Mouse (Mus musculus) Patski (cell line): ENCODE results near the gene Tbc1d9b. TPM values are rescaled to one million over a fixed set of nuclear protein-coding genes. Genes with fewer than 3 reads are reported as not detected.
"Not testable (repeated sequence)": the region's sequence is repeated elsewhere in the genome, so short reads cannot be mapped to it uniquely, and the experiment has no call there.

Experiments used
- ATAC-seq: fragments of 100-300 bp; one replicate; pipeline ENCODE4 v1.8.0; 2021
- CTCF ChIA-PET: fragments of 350-600 bp; sonication (Branson Sonifier 250); formaldehyde crosslinking; loops from one replicate; lab custom pipeline; 2022; ENCODE audit warnings: inconsistent platforms; lab: Charles Lee
- POLR2A ChIA-PET: fragments of 350-600 bp; sonication (Branson Sonifier 250); formaldehyde crosslinking; loops from one replicate; lab custom pipeline; 2022; ENCODE audit warnings: antibody characterized with exemption, inconsistent platforms; lab: Charles Lee
- DNase-seq: peaks from one replicate; pipeline ENCODE4 v3.0.0-alpha.2; 2011; ENCODE audit warnings: low read depth, low spot score
- H3K27me3 ChIP-seq: fragments of 371-371 bp; one replicate; pipeline ENCODE4 v1.5.1; 2021
- CTCF ChIP-seq: fragments of 100-300 bp; IDR thresholded peaks from one replicate; pipeline ENCODE4 v1.5.1; 2021
- in situ Hi-C: fragments of 300-500 bp; cut with MboI; formaldehyde crosslinking; loops from 3 replicates; pipeline ENCODE4 v1.11.1; 2018; ENCODE audit warnings: low pct_unique_long_range_greater_than_20kb, mixed read lengths
- polyA plus RNA-seq: library from polyadenylated mRNA; unstranded; gene quantifications from one replicate; pipeline ENCODE4 v1.2.3, GENCODE M21; 2021

The Tbc1d9b gene
- polyA plus RNA-seq, 1 experiment from 2014 or later = 90.9 TPM

- CTCF ChIA-PET = interaction anchor here (1.1 kb wide), 1 partner anchor 14 kb away, joined by 4 read pairs; no protein-coding TSS in a partner anchor
- in situ Hi-C loops = no loop called here
- TF ChIP-seq CTCF = no peak
- no peaks in the 10 kb centered on the region for H3K27me3 ChIP-seq
- DNase-seq (no peak), ATAC-seq (no peak)
- POLR2A ChIA-PET = interaction anchor here (0.7 kb wide), 1 partner anchor 39 kb away, joined by 6 read pairs; no protein-coding TSS in a partner anchor
These were observed 37.2 kb downstream of the Tbc1d9b start for GRCm38 (mm10) chr11:50168352-50168751.

- POLR2A ChIA-PET = interaction anchor here (0.7 to 1.4 kb wide), 4 partner anchors 9 to 39 kb away, joined by 3 read pairs; no protein-coding TSS in a partner anchor
- in situ Hi-C loops = loop anchor here (5.0 kb wide), 1 partner anchor 193 kb away; no protein-coding TSS in a partner anchor
- CTCF ChIA-PET = interaction anchor here (5.1 kb wide), 1 partner anchor 12 kb away, joined by 23 read pairs; no protein-coding TSS in a partner anchor
- ATAC-seq = peak; percentile 11
- not testable (repeated sequence) for H3K27me3 ChIP-seq, DNase-seq
These were observed 43.0 kb downstream of the Tbc1d9b start, which contains the start of gene Mrnip for GRCm38 (mm10) chr11:50174111-50174729. Gene Mrnip, plus strand, starts transcription at chr11:50174444.

GRCm38 (mm10) chr11:50174730-50175187 lies 43.6 kb downstream of the Tbc1d9b start:
- CTCF ChIA-PET = interaction anchor here (5.1 kb wide), 1 partner anchor 13 kb away, joined by 23 read pairs; no protein-coding TSS in a partner anchor

GRCm38 (mm10) chr11:50176351-50176750 lies 45.2 kb downstream of the Tbc1d9b start:
- ChIA-PET POLR2A (no interaction called here), CTCF (interaction anchor here (1.0 to 5.1 kb wide), 5 partner anchors 10 to 46 kb away, joined by 3 to 23 read pairs (median 4); no protein-coding TSS in a partner anchor)
- H3K27me3 ChIP-seq = no peaks in the 10 kb centered on the region
- ATAC-seq (no peak), DNase-seq (no peak)
- TF ChIP-seq CTCF = no peak
- in situ Hi-C loops = no loop called here

More at GRCm38 (mm10) chr11:50174730-50175187, 43.6 kb downstream of the Tbc1d9b start:
- POLR2A ChIA-PET = interaction anchor here (1.0 to 1.4 kb wide), 2 partner anchors 10 to 38 kb away, joined by 3 read pairs; no protein-coding TSS in a partner anchor
- no peak for TF ChIP-seq CTCF
- peak; percentile 96 for ATAC-seq
- no peaks in the 10 kb centered on the region for H3K27me3 ChIP-seq
- in situ Hi-C loops = loop anchor here (5.0 kb wide), 1 partner anchor 193 kb away; no protein-coding TSS in a partner anchor
- DNase-seq = peak; percentile 76

- POLR2A ChIA-PET = no interaction called here
- CTCF ChIA-PET = interaction anchor here (1.0 to 5.1 kb wide), 4 partner anchors 11 to 47 kb away, joined by 3 to 23 read pairs (median 4); no protein-coding TSS in a partner anchor
- DNase-seq (no peak), ATAC-seq (peak; percentile 14)
- TF ChIP-seq CTCF = no peak
- no peaks in the 10 kb centered on the region for H3K27me3 ChIP-seq
- in situ Hi-C loops = no loop called here
These were observed 45.9 kb downstream of the Tbc1d9b start for GRCm38 (mm10) chr11:50177111-50177510.

- in situ Hi-C loops = no loop called here
- POLR2A ChIA-PET = interaction anchor here (0.6 kb wide), 1 partner anchor 292 kb away, joined by 4 read pairs; no protein-coding TSS in a partner anchor
- no peaks in the 10 kb centered on the region for H3K27me3 ChIP-seq
- no peak for ATAC-seq
- CTCF ChIA-PET = interaction anchor here (1.1 to 2.4 kb wide), 2 partner anchors 17 to 34 kb away, joined by 3 to 7 read pairs; no protein-coding TSS in a partner anchor
- no peak for DNase-seq
- TF ChIP-seq CTCF = no peak
These were observed 47.6 kb downstream of the Tbc1d9b start for GRCm38 (mm10) chr11:50178532-50179488.

GRCm38 (mm10) chr11:50180478-50181231 lies 49.5 kb downstream of the Tbc1d9b start:
- POLR2A ChIA-PET = no interaction called here
- in situ Hi-C loops = no loop called here

GRCm38 (mm10) chr11:50182702-50183101 lies 51.5 kb downstream of the Tbc1d9b start:
- ChIA-PET POLR2A (no interaction called here), CTCF (no interaction called here)
- DNase-seq (no peak), ATAC-seq (no peak)
- no peak for TF ChIP-seq CTCF
- in situ Hi-C loops = no loop called here
- H3K27me3 ChIP-seq = no peaks in the 10 kb centered on the region

More at GRCm38 (mm10) chr11:50180478-50181231, 49.5 kb downstream of the Tbc1d9b start:
- no peaks in the 10 kb centered on the region for H3K27me3 ChIP-seq
- CTCF ChIA-PET = interaction anchor here (2.4 kb wide), 1 partner anchor 19 kb away, joined by 7 read pairs; no protein-coding TSS in a partner anchor
- no peak for DNase-seq
- ATAC-seq = no peak
- TF ChIP-seq CTCF = no peak

- ATAC-seq (no peak), DNase-seq (no peak)
- ChIA-PET POLR2A (no interaction called here), CTCF (interaction anchor here (1.4 to 1.8 kb wide), 2 partner anchors 24 to 39 kb away, joined by 3 to 7 read pairs; no protein-coding TSS in a partner anchor)
- no peak for TF ChIP-seq CTCF
- H3K27me3 ChIP-seq = no peaks in the 10 kb centered on the region
- in situ Hi-C loops = no loop called here
These were observed 53.6 kb downstream of the Tbc1d9b start for GRCm38 (mm10) chr11:50184788-50185187.
